Mouse (Mus musculus) frontal cortex, postnatal 36 days (tissue): Measurements from ENCODE around the gene Sctr.

ENCODE experiments used
- DNase-seq, 2 experiments: peaks; one replicate each; pipeline ENCODE4 v3.0.0; 2022; ENCODE audit warnings: low spot score in 2 of 2

Sctr gene

DNA sequence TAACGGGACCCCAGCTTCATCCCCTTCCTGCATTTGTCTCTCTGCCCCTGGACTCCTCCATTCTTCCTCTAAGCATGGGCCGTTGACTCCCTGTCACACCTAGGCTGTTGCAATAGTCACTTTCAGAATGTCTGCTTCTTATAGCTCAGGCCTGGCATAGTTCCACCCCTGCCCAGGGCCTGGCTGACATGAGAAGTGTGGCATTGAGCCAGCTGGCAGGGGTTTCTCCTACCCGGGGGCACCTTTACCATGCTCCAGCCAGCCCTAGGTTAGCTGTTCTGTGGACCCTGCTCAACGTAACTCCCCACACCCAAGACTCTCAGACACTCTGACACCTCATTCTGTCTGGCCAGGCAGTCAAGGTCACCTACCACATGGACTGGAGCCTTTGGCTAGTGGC is 21.0 kb downstream of the Sctr start:
- DNase-seq = no peak

DNA sequence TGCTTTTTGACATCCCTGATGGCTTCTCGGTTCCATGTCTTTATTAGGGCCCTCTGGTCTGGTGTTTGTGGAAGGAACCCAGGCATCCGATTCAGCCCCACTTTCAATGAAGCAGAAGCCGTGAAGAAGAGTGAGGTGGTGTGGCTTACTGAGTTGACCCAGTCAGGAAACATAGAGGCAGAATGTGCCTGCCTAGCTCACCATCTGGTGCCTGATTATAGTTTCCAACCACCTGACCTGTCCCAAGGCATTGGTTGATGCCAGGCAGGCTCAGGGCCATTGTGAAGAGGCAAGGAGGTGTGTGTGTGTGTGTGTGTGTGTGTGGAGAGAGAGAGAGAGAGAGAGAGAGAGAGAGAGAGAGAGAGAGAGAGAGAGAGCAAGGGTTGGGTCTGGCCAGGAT is 23.8 kb downstream of the Sctr start:
- no peak for DNase-seq

DNA sequence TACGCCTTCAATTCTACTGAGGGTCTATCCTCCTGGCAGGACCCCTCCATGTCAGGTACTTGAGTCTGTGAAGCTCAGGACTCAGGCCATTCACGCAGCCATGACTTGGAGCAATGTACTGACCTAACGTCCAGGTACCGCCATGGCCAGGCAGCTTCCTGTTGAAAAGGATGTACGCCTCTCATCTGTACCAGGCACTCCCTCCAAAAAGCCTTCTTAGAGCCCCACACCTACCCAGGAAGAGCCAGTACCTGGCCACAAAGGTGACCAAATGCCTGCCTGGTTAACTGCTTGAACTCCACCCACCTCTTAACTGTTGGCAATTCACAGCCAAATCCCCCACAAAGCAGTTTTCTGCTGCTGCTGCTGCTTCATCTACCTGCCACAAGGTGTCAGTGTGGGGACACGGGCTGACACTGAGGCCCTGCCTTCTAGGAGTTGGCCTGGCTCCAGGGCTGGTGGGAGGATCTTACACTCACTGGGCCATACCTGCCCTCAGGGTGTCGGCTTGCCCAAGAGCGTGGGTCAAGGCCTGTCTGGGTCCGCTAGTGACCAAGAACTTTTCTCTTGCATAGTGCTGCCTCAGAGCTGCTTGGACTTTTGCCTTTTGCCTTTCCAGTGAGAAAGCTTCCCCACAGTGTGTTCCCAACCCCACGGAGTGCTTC is 26.2 kb downstream of the Sctr start:
- DNase-seq = peak; percentile 67 to 69

DNA sequence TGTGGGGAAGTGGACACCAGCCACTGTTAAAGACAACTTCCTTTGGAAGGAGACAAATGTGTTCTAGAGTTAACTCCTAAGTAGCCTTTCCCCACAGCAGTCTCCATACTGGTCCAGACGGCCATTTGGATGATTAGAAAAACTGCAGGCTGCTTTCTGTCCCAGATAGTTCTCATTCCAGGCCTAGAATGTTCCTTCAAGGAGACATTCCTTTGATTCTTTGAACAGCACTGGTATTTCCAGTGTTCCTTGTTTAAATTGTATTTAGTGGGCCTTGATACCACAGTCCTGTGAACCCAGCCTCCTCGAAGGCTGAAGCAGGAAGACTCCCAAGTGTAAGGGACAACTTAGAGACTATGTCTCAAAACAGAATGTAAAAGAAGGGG is 26.8 kb downstream of the Sctr start:
- DNase-seq = no peak

DNA sequence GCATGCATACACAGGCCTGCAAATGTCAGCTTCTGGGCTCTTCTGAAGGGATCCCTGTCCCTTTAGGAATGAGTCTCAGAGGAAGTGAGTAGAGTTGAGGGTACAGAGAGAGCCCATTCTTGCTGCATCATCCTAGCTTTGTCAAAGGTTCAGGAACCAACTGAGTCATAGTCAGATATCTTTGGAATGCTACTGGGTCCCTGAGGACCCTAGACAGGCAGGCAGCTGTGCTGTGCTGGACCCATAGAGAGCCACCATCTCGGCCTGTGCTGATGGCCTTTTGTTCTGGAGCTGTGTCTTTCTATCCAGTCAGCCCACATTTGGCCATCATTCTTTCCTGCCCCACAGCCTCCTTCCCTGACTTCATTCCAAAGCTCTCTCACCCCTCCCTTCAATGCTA is 28.1 kb downstream of the Sctr start:
- no peak for DNase-seq

DNA sequence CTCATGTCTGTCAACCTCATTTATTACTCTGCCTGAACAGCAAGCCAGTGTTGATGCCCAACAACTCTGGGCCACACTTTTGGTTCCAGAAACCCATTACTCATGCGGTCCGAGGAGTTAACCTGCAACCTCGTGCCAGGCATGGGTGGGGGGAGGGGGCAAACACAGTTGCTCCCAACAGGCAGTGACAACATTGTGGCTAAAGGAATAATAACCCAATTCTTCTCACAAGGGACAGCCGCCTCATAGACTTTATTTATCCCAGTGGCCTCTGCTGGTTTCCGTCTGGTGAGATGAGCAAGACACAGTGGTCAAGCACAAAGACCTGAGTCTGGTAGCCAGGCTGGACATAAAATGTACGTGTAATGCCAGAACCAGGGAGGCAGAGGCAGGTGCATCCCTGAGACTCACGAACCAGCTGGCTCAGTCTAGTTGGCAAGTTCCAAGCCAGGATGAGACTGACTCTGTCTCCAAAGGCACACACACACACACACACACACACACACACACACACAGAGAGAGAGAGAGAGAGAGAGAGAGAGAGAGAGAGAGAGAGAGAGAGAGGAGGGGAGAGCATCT is 28.9 kb downstream of the Sctr start:
- no peak for DNase-seq

DNA sequence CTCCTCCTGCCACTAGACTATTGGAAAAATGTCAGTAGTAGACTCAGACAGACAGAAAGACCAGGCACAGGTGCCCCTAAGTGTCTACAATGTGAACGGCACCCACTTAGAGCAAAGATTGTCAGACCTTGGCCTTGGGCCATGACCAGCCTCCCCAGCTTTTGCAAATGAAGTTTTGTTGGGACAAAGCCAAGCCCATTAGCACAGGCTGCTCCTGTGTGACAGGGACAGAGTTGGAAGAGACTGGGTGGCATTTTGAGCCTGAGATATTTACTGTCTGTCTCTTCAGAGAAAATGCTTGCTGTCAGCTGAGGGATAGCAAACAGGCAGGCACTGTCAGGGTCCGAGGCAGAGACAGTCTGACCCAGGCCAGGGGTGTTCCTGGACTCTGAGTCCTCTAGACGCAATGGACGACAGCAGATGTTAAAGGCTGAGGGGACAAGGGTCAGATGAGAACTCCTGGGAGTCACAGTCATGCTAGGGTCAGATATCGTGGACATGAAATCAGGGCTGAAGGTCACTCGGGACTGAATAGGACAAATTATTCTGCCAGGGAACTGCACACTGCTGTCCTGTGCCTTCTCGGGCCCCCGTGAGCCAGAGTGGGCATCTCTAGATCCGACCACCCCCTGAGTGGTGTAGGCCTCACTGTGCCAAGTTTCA is 30.5 kb downstream of the Sctr start:
- no peak for DNase-seq

DNA sequence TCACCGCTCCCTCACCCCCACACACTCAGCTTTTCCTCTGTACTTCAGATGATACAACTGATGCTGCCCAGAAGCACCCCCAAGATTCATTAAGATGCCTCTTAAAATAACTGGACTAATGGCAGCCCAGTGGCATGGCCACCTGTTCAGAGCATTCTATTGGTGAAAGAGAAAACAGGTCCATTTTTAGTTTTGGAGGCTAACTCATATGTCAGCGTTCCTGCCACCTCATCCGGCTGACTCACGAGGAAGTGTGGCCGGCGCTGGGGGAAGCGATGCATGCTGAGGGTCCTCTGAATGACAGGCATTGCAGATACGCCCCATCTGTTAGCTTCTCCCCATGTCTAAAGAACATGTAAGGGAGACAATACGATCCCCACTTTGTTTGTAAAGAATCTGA is 31.9 kb downstream of the Sctr start:
- DNase-seq = no peak

DNA sequence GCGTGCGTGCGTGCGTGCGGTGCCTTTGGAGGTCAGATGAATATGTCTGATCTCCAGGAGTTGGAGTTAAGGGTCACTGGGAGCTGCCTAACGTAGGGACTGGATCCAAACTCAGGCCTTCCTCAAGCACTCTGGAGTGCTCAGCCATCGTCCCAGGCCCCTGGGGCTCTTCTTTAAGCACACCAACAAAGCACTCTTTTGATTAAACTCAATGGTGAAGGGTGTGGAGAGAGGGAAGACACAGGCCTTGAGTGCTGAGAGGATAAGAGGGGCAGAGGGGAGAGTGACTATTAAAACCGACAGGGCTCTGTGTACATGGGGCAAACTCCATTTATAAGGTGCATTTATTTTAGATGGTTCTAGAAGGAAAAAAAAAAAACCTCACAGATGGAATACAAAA is 35.7 kb downstream of the Sctr start:
- DNase-seq = no peak

DNA sequence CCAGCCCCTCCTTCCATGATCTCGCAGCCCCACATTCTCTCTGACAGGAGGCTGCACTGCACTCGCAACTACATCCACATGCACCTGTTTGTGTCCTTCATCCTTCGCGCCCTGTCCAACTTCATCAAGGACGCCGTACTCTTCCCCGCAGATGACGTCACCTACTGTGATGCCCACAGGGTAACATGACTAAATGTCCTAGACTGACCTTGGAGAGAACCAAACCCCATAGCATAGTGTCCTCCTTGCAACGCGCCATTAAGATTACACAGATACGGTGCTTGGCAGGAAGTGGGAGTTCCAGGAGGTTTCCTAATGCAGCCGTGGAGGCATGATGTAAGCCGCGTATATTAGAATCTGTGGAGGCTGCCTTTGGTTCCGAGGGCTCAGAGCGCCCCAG is 37.9 kb downstream of the Sctr start:
- DNase-seq = no peak

DNA sequence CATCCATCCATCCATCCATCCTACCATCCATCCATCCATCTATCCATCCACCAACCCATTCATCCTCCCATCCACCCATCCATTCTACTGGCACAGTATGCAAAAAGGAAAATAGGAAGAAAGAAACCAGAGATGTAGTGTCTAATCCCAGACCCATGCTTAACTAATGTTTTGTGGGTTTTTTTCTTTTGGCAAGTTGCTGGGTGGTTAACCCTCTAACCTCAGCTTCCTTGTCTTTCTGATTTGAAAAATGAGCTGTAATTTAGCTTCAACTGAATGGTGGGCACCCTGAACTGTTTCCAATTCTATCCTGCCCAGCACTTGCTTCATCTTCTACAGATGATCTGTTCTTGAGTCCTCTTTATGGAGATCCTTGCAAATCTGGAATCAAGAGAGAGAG is 40.6 kb downstream of the Sctr start:
- no peak for DNase-seq

DNA sequence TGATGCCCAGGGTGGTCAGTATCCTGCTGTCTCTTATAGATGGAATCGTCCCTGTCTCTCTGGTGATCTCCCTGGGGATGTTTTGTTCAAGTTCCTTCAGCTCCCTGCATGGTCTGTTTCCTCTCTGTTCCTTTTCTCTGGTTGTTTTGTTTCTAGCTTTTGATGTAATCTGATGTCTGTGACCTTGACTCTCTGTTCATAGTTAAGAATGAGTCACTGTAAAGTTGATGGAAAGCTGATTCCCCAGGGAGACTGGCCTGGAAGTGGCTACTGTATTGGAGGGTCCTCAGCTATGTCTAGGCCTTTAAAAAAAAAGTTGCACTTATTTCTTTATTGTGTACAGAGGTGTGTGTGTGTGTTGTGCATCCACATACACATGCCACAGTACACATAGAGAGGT is 44.4 kb downstream of the Sctr start:
- DNase-seq = no peak

DNA sequence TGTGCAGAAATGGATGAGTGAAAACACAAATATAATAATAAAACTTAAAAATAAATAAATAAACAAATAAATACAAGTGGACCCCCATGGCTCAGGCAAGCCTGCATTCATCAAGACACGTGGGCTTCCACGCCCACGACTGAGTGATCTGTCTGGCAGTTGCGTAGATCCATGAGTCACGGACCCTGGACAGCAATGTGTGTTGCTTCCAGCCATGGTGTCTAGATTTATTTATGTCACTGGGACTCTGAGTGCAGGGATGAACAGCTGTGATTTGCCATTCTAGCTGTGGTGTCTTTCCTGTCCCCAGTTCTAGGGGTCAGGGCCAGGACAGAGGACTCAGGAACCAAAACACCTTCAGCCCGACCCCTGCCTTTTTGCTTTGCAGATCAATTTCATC is 48.3 kb downstream of the Sctr start:
- DNase-seq = peak; percentile 15 to 16

DNA sequence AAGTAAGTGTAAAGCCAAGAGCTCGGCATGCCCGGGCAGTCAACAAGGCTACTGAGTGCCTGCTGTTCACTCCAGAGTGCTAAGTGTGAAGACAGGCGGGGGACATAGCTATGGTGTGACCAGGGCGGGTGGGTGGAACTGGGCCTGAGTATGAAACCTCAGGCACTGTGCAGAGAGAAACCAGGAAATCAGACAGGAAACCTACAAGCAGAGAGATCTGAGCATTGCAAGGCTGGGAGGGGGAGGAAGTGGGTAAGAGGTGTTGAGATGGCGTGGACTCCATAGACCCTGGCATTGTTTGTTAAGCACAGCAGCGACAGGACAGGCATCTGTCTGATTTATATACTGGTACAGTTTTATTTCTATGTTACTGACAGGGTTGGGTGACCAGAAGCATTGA is 48.8 kb downstream of the Sctr start:
- DNase-seq = no peak

DNA sequence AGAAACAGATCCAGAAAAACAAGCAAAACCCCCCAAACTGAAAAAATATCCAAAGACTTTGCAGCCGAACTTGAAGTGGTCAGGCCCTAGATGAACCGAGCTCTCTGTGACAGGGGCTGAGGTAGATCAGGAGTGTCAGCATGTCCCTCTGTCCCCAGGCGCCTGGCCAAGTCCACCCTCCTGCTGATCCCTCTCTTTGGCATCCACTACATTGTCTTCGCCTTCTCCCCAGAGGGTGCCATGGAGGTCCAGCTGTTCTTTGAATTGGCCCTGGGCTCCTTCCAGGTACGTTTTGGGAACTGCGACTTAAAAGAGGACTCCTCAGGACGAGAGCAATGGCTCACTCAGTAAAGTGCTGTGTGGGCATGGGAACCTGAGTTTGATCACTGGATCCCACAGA is 49.5 kb downstream of the Sctr start:
- no peak for DNase-seq

DNA sequence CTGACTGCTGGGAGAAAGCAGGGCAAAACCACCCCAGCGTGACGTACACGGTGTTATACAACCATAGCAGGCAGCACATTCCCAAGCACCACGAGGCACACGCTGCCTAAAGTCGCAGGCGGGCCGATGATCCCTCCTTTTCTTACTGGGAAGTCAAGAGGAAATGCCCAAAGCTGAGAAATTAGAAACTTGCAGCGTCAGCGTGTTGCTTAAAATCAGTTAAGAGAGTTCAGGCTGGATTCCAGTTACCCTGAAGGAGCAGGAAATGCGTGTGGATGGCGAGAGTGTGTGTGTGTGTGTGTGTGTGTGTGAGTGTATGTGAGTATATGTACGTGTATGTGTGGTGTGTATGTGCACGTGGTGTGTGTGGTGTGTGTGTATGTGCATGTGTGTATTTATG is 50.4 kb downstream of the Sctr start:
- DNase-seq = peak; percentile 24 to 27

DNA sequence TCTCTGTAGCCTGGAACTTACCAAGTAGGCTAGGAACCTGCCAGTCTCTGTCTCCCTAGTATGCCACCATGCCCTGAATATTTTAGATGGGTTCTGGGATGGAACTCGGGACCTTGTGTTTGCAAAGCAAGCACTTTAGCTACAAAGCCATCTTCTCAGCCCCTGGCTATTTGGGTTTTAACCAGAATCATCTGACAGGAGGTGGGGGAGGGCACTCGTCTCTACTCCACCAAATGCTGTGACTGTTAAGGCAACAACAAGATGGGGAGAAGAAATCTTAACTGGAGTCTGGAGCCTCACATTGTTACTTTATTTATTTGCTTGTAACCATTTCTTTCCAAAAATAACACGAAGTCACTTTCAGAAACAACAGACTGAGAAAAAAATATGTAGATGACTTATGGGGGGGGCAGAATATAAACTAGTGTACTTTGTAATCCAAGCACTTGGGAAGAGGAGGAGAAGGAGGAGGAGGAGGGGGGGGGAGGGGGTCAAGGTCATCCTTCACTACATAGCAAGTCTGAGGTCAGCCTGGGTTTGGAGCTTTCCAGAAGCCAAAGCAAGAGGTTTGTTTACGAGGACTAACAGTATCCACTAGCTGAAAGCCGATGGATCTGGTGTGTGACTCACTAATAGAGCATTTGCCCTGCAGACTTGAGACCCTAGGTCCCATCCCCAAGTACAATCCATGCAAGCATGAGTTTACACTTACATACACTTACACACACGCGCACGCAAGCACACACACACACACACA is 51.2 kb downstream of the Sctr start:
- no peak for DNase-seq

DNA sequence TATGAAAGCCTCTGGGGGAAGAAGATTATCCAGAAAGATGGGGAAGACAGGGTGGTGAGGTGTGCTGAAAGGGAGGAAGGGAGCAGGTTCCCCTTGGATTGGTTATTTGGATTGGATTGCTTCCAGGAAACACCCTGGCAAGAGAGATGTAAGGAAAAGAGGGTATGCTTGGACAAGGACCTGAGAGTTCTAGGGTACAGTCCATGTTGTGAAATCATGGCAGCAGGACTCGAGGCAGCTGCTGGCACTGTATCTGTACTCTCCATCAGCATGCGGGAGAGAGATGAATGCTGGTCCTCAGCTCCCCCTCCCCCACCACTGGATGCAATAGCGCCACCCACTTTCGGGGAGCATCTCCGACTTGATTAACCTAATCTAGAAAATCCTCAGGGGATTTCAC is 54.0 kb downstream of the Sctr start:
- DNase-seq = no peak

DNA sequence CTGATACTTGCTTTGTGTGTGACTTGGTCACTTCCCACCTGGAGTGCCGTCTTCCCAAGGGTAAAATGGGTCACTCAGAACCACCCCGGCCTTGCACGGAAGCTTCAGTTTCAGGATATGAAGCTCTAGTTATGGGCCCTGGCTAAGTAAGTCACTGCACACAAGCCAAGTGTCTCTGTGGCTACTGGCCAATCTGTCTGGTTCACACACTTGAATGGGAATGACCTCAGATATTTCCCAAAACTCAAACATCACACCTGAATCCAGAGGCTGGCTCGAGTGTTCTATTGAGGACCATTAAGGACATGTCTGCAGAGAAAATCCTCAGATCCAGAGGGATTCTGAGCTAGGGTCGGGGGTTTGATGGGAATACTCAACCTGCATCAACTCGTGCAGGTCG is 55.5 kb downstream of the Sctr start:
- no peak for DNase-seq

DNA sequence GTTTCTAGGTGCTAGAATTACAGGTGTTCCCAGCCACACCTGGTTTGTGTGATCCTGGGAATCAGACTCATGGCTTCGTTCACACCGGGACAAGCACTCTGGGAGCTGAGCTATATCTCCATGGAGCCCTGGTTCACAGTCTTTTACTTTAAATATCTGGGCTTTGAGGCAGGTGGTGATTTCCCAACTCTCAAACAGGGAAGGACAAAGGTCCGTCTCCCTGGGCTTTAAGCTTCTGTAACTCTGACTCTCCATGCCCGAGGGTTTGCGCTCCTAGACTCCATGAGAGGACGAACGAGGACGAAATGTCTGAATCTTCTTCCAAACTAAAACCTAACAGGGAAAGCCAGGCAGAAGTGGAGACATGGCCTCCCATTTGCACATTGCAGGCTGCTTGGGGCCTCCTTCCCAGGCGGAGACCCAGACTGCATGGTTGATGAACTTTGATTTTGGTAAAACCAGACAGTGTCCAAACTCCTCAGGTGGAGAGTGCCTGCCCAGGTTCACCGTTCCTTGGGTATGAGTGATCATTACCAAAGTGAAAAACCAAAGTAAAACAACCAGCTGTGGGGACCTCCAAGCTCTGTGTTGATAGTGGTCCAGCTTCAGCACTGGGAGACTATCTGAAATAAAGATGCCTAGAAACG is 57.5 kb downstream of the Sctr start:
- no peak for DNase-seq

DNA sequence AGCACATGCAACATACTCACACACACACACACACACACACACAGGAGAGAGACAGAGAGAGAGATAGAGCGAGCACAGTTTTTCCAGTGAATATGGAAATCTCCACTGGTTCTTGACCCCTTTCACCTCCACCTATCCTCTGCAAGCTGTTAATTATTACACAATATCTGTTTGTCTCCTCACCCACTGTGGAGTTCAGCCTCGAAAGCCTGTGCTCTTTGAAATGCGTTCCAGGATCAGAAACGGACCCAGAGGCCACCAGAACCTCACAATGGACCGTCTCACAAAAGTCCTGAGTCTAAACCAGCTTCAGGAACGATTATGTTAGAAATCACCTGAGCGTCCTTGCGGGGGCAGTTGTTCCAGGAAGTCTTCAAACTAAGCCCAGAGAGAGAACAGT is 59.5 kb downstream of the Sctr start:
- DNase-seq = no peak

DNA sequence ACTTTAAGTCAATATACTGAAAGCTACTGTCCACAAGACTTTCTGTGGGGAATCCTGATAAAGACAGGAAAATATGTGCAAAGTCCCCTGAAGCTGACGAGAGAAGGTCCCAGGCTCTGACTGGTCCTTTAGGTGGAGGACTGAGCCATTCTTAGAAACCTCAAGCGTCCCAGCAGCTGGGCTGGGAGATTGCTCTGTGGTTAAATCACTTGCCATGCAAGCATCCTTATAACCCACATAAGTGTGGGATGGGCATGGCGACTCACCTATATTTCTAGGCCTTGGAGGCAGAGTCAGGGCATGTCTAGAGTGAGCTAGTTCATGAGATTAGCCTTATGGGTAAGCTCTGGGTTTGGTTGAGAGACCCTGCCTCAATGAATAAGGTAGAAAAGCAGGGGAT is 59.9 kb downstream of the Sctr start:
- DNase-seq = no peak
